Mouse (Mus musculus) heart, adult 9 months (tissue): ENCODE measurements around the gene Ubr2.

Experiments
- DNase-seq, 2 experiments: peaks; one replicate each; pipeline ENCODE4 v3.0.0; 2022; ENCODE audit warnings: low spot score in 2 of 2

Gene Ubr2

GRCm38 (mm10) chr17:46927781-46928180, 82.6 kb downstream of the Ubr2 start:
- DNase-seq, result no peak

- DNase-seq, result no peak
These were observed 83.4 kb downstream of the Ubr2 start for GRCm38 (mm10) chr17:46926941-46927340.

- DNase-seq, result no peak
These were observed 84.2 kb downstream of the Ubr2 start for GRCm38 (mm10) chr17:46926192-46926591.

- DNase-seq, result no peak
These were observed 89.5 kb downstream of the Ubr2 start for GRCm38 (mm10) chr17:46920855-46921254.

GRCm38 (mm10) chr17:46918951-46919350, 91.4 kb downstream of the Ubr2 start:
- no peak for DNase-seq

GRCm38 (mm10) chr17:46915129-46915528, 95.2 kb downstream of the Ubr2 start:
- no peak for DNase-seq

GRCm38 (mm10) chr17:46912331-46912730, 98.0 kb downstream of the Ubr2 start:
- no peak for DNase-seq

- no peak for DNase-seq
These were observed 100.2 kb downstream of the Ubr2 start, which contains the start of gene Prph2 for GRCm38 (mm10) chr17:46910186-46910585. Gene Prph2 (plus strand): TSS chr17:46910459.

GRCm38 (mm10) chr17:46903876-46904490, 106.4 kb downstream of the Ubr2 start:
- peak; percentile 52 to 84 for DNase-seq

GRCm38 (mm10) chr17:46900941-46901340, 109.4 kb downstream of the Ubr2 start:
- DNase-seq, result no peak

- DNase-seq, result no peak
These were observed 113.0 kb downstream of the Ubr2 start for GRCm38 (mm10) chr17:46897221-46897950.

GRCm38 (mm10) chr17:46895426-46895825, 114.9 kb downstream of the Ubr2 start:
- peak; percentile 61 to 79 for DNase-seq

GRCm38 (mm10) chr17:46890843-46891594, 119.3 kb downstream of the Ubr2 start:
- DNase-seq, result peak; percentile 34 to 41

GRCm38 (mm10) chr17:46890116-46890815, 120.1 kb downstream of the Ubr2 start, which contains the start of gene Tbcc:
Gene Tbcc (plus strand): TSS chr17:46890684.
- DNase-seq, result peak; percentile 96

GRCm38 (mm10) chr17:46889450-46890084, 120.8 kb downstream of the Ubr2 start:
- peak; percentile 78 to 81 for DNase-seq

GRCm38 (mm10) chr17:46888511-46889212, 121.7 kb downstream of the Ubr2 start:
- peak in 1 of 2 experiments; percentile 53 for DNase-seq

GRCm38 (mm10) chr17:46885910-46886643, 124.3 kb downstream of the Ubr2 start:
- DNase-seq, result no peak

- no peak for DNase-seq
These were observed 125.0 kb downstream of the Ubr2 start for GRCm38 (mm10) chr17:46885218-46885909.

GRCm38 (mm10) chr17:46884766-46885165, 125.6 kb downstream of the Ubr2 start:
- no peak for DNase-seq
